Mouse (Mus musculus) liver, embryonic 12.5 days (tissue): ENCODE data around the gene Ackr2. TPM values are rescaled to one million over a fixed set of nuclear protein-coding genes. Genes with fewer than 3 reads are reported as not detected.

Experiments used
- ATAC-seq: fragments of 200-750 bp; cut with Nextera tagmentation; 2 replicates; pipeline ENCODE4 v1.8.0; 2017; ENCODE audit warnings: moderate number of reproducible peaks, mild to moderate bottlenecking, moderate library complexity
- H3K27ac ChIP-seq: fragments of 300-500 bp; sonication (generic); 2 replicates; pipeline ENCODE4 v1.5.1; 2016; ENCODE audit warnings: mild to moderate bottlenecking
- H3K27me3 ChIP-seq: fragments of 300-500 bp; sonication (generic); replicated peaks from 2 replicates; pipeline ENCODE4 v1.6.1; 2016; ENCODE audit warnings: mild to moderate bottlenecking, moderate library complexity
- H3K36me3 ChIP-seq: fragments of 300-500 bp; sonication (generic); 2 replicates; pipeline ENCODE4 v1.6.1; 2016; ENCODE audit warnings: mild to moderate bottlenecking, moderate library complexity
- H3K4me1 ChIP-seq: fragments of 300-500 bp; sonication (generic); 2 replicates; pipeline ENCODE4 v1.6.1; 2016
- H3K4me2 ChIP-seq: fragments of 300-500 bp; sonication (generic); 2 replicates; pipeline ENCODE4 v1.6.1; 2016; ENCODE audit warnings: mild to moderate bottlenecking, moderate library complexity
- H3K4me3 ChIP-seq: fragments of 300-500 bp; sonication (generic); 2 replicates; pipeline ENCODE4 v1.5.1; 2016; ENCODE audit warnings: mild to moderate bottlenecking, moderate library complexity
- H3K9ac ChIP-seq: fragments of 300-500 bp; sonication (generic); 2 replicates; pipeline ENCODE4 v1.6.1; 2016; ENCODE audit warnings: mild to moderate bottlenecking, moderate library complexity
- H3K9me3 ChIP-seq: fragments of 300-500 bp; sonication (generic); replicated peaks from 2 replicates; pipeline ENCODE4 v1.6.1; 2016; ENCODE audit warnings: mild to moderate bottlenecking, moderate library complexity
- WGBS: fragments of 180-500 bp; shearing (Covaris S2); methylation state at CpG from one replicate; pipeline ENCODE4 v1.1.7; 2016; ENCODE audit not compliant: insufficient replicate concordance; 5-methylcytosine and 5-hydroxymethylcytosine counted together
- polyA plus RNA-seq: library from polyadenylated mRNA; unstranded; fragments of >200 nt; fragmentation: Nextera tagmentation; extraction: Ambion mirVana; gene quantifications from 2 replicates; pipeline ENCODE4 v1.2.1, GENCODE M21; 2016

Gene Ackr2
- polyA plus RNA-seq, result 0.16 and 0.19 TPM in 2 replicates

DNA sequence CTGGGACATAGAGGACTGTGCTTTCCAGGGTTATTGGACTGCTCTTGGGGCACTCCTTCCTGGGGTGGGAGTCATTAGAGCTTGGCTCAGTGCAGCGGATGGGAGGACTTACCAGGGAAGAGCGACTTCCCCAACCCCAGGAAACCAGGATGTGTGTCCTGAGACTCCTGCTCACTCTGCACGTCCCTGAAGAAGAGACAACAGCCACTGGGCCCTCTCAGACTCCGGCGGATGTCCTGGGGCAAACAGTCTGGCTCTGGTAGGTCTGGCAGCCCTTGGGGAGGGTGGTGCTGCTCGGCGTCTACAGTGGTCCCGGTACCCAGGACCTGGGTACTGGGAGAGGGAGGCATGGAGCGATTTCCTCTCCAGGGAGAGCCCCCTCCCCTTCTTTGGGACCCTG, at the start of gene Ackr2:
TSS of gene Ackr2 (plus strand) at position 111 of the 400 bp plus-strand sequence.
- Histone ChIP-seq H3K4me1 (no peaks in the 10 kb centered on the region), H3K4me2 (no peak within 1 kb of the TSS), H3K27me3 (no peaks in the 10 kb centered on the region), H3K4me3 (no peak within 1 kb of the TSS), H3K27ac (no peak within 1 kb of the TSS), H3K9me3 (no peaks in the 10 kb centered on the region), H3K9ac (no peak within 1 kb of the TSS), H3K36me3 (no peaks in the 10 kb centered on the region)
- WGBS, result 69% methylated on average over 9 of the region's 9 CpGs
- 0 out of 2 replicates have a peak, but pooled peaks have one; percentile 13 for ATAC-seq

- Histone ChIP-seq H3K9ac (no peak overlapping the region), H3K4me1 (peaks cover 37% of the 10 kb centered on the region), H3K4me2 (no peak overlapping the region), H3K27me3 (no peaks in the 10 kb centered on the region), H3K9me3 (no peaks in the 10 kb centered on the region), H3K27ac (no peak overlapping the region), H3K36me3 (peaks cover 39% of the 10 kb centered on the region), H3K4me3 (no peak overlapping the region)
- WGBS, result 88% methylated on average over 3 of the region's 3 CpGs
- no peak for ATAC-seq
These were observed 43.9 kb upstream of the Ackr2 start for GRCm38 (mm10) chr9:121854246-121854645.

GRCm38 (mm10) chr9:121856649-121857416, 41.3 kb upstream of the Ackr2 start:
- Histone ChIP-seq H3K27ac (peak overlapping the region; percentile 97), H3K36me3 (peaks cover 16% of the 10 kb centered on the region), H3K27me3 (no peaks in the 10 kb centered on the region), H3K4me1 (peaks cover 40% of the 10 kb centered on the region), H3K9me3 (no peaks in the 10 kb centered on the region), H3K4me2 (peak overlapping the region; percentile 93), H3K9ac (peak overlapping the region; percentile 94), H3K4me3 (peak overlapping the region; percentile 88)
- 2% methylated on average over 39 of the region's 39 CpGs for WGBS
- peak; percentile 41 for ATAC-seq

DNA sequence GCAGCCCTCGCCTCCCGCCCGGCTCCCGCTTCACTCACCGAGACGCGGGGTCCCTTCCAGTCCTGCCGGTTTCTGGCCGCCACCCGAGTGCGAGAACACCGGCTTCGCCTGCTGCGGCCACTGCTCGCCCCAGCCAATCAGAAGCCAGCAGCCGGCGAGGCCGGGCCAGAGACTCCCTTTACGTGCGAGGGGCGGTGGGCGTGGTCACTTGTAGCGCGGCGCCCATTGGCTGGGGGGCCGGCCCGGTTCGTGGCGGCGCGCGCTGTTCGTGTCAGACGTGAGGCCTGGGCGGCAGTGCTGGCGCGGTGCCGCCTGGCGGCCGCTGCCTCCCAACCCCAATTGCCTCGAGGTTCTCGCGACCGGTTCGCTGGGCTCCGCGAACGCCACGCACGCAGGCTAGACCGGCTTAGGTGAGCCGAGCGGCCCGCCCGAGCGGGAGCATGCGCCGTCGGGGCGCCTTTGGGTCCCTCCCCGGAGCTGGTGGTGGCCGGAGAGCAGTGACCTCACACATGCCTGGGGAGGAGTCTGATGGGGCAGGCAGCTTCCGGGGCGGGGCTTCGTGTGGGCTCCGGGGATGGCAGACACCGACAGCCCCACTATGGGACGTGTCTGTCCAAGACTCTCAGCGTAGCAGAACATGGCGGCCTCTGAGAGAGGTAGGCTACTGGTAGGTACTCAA, 40.5 kb upstream of the Ackr2 start:
- Histone ChIP-seq H3K27ac (peak overlapping the region; percentile 97), H3K4me2 (peak overlapping the region; percentile 93), H3K4me1 (peaks cover 40% of the 10 kb centered on the region), H3K36me3 (peaks cover 11% of the 10 kb centered on the region; the same call in 1 of the 2 replicates), H3K4me3 (peak overlapping the region; percentile 88), H3K9ac (peak overlapping the region; percentile 94), H3K9me3 (no peaks in the 10 kb centered on the region), H3K27me3 (no peaks in the 10 kb centered on the region)
- ATAC-seq, result peak; percentile 96
- 1% methylated on average over 69 of the region's 70 CpGs for whole genome bisulfite sequencing

DNA sequence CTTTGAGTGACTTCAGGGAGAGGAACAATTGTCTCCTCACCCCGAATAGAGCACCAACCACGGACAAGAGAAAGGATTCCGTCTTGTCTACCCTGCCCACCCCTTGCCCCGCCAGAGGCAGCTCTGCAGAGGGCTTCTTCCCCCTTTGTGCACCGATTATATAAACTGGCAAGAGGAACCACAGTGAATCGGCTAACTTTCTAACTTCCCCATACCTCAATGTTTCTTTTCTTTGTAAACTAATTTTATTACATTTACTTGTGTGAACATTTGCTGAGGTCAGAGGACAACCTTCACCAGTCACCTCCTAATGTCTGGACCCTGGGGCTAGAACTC, 40.0 kb upstream of the Ackr2 start, which contains the start of gene Higd1a:
TSS of gene Higd1a (minus strand) at position 210 of the 336 bp plus-strand sequence.
- no peak; the same call in 1 of the 2 replicates for ATAC-seq
- no peaks in the 10 kb centered on the region for H3K9me3 ChIP-seq

GRCm38 (mm10) chr9:121859345-121859744, 38.8 kb upstream of the Ackr2 start:
- Histone ChIP-seq H3K4me1 (peaks cover 38% of the 10 kb centered on the region), H3K9ac (no peak overlapping the region), H3K36me3 (0 out of 2 replicates have a peak, but pooled peaks cover 3% of the 10 kb centered on the region), H3K4me3 (no peak overlapping the region), H3K27me3 (no peaks in the 10 kb centered on the region), H3K4me2 (no peak overlapping the region), H3K27ac (no peak overlapping the region), H3K9me3 (no peaks in the 10 kb centered on the region)
- no peak for ATAC-seq
- WGBS, result 70% methylated on average over 2 of the region's 2 CpGs

More for the DNA sequence above, 40.0 kb upstream of the Ackr2 start, which contains the start of gene Higd1a:
- WGBS, result 2% methylated on average over 6 of the region's 6 CpGs
- H3K36me3 ChIP-seq, result peaks cover 11% of the 10 kb centered on the region; the same call in 1 of the 2 replicates
- H3K4me1 ChIP-seq, result peaks cover 40% of the 10 kb centered on the region
- H3K4me3 ChIP-seq, result peak within 1 kb of the TSS; percentile 88
- H3K27ac ChIP-seq, result peak within 1 kb of the TSS; percentile 97
- peak within 1 kb of the TSS; percentile 93 for H3K4me2 ChIP-seq
- no peaks in the 10 kb centered on the region for H3K27me3 ChIP-seq
- H3K9ac ChIP-seq, result peak within 1 kb of the TSS; percentile 94

DNA sequence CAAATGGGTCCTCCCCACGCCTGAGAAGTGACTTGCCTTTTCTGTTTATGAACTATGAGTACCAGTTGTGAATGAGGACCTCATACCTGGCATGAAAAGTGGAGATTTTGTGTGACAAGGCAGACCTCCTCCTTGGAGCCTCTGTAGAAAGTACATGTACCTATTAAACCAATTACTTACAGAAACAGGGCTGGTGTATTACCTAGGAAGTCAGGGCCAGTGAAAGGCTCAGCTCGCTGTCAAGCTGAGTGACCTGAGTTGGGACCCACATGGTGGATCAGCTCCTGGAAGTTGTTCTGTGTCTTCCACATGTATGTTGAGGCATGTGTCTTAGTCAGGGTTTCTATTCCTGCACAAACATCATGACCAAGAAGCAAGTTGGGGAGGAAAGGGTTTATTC, 37.2 kb upstream of the Ackr2 start:
- WGBS, result 77% methylated on average over 2 of the region's 2 CpGs
- Histone ChIP-seq H3K27ac (no peak overlapping the region), H3K9ac (no peak overlapping the region), H3K4me1 (peaks cover 22% of the 10 kb centered on the region), H3K36me3 (0 out of 2 replicates have a peak, but pooled peaks cover 3% of the 10 kb centered on the region), H3K9me3 (no peaks in the 10 kb centered on the region), H3K4me2 (no peak overlapping the region), H3K27me3 (no peaks in the 10 kb centered on the region), H3K4me3 (no peak overlapping the region)
- no peak for ATAC-seq

GRCm38 (mm10) chr9:121864837-121865236, 33.3 kb upstream of the Ackr2 start:
- H3K27me3 ChIP-seq, result no peaks in the 10 kb centered on the region
- ATAC-seq, result no peak
- H3K27ac ChIP-seq, result no peak overlapping the region
- WGBS, result 61% methylated on average over 4 of the region's 4 CpGs
- H3K9me3 ChIP-seq, result no peaks in the 10 kb centered on the region
- no peak overlapping the region for H3K4me2 ChIP-seq
- no peak overlapping the region for H3K9ac ChIP-seq
- H3K36me3 ChIP-seq, result no peaks in the 10 kb centered on the region
- no peaks in the 10 kb centered on the region for H3K4me1 ChIP-seq
- no peak overlapping the region for H3K4me3 ChIP-seq

DNA sequence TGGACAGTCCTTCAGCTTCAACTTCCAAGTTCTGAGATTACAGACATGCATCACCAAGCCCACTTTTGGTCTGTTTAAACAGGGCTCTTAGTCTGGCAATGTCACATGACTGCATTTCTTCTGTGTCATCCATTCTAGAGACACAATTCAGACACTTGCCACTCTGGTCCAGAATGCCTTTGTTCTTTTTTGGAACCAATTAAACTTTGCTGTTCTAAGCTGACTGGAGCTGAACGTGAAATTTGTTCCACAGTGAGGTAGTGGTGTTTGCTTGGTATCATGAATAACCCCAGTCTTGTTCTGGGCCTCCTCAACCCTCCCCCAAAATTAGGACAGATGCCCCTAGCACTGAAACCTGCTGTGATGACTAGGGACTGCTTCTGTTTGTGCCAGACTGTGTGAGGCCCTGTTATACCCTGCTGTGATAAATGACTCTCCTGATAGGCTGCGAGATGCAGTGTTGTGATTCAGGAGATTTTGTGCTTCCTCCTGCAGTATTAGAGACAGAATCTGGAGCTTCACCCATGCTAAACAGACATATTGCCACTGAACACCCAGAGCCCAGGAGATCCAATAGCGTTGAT, 32.6 kb upstream of the Ackr2 start:
- ATAC-seq, result no peak
- no peaks in the 10 kb centered on the region for H3K27me3 ChIP-seq
- H3K27ac ChIP-seq, result no peak overlapping the region
- H3K9me3 ChIP-seq, result no peaks in the 10 kb centered on the region
- H3K4me1 ChIP-seq, result no peaks in the 10 kb centered on the region
- H3K4me3 ChIP-seq, result no peak overlapping the region
- no peak overlapping the region for H3K4me2 ChIP-seq
- H3K9ac ChIP-seq, result no peak overlapping the region
- 49% methylated on average over 3 of the region's 3 CpGs for WGBS
- H3K36me3 ChIP-seq, result no peaks in the 10 kb centered on the region

- Histone ChIP-seq H3K4me3 (no peak overlapping the region), H3K27ac (no peak overlapping the region), H3K9ac (no peak overlapping the region), H3K9me3 (no peaks in the 10 kb centered on the region), H3K27me3 (no peaks in the 10 kb centered on the region), H3K36me3 (no peaks in the 10 kb centered on the region), H3K4me2 (no peak overlapping the region), H3K4me1 (no peaks in the 10 kb centered on the region)
- WGBS, result 80% methylated on average over 6 of the region's 6 CpGs
- ATAC-seq, result no peak
These were observed 30.5 kb upstream of the Ackr2 start for GRCm38 (mm10) chr9:121867632-121868031.

DNA sequence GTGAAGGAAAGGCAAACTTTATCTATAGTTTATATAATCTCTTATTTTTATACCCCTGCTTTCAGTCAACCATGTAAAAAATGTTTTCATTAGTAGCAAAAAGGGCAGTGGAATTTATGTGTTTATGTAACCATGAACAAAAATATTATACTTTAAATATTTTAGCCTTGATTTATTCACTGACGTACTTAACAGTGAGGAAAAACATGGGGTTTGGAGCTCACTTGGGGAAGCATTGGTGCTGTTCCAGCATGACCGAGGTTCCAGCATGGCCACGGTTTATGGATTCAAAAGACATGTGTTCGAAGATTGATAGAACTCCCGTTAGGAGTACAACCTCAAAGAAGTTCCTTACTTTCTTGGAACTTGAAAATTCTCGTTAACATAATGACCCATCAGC, 29.9 kb upstream of the Ackr2 start:
- no peak for ATAC-seq
- Histone ChIP-seq H3K36me3 (no peaks in the 10 kb centered on the region), H3K4me3 (no peak overlapping the region), H3K4me2 (no peak overlapping the region), H3K4me1 (no peaks in the 10 kb centered on the region), H3K27me3 (no peaks in the 10 kb centered on the region), H3K9me3 (no peaks in the 10 kb centered on the region), H3K27ac (no peak overlapping the region), H3K9ac (no peak overlapping the region)
- 69% methylated on average over 6 of the region's 6 CpGs for WGBS

GRCm38 (mm10) chr9:121869432-121869831, 28.7 kb upstream of the Ackr2 start:
- Histone ChIP-seq H3K27ac (no peak overlapping the region), H3K4me1 (no peaks in the 10 kb centered on the region), H3K36me3 (no peaks in the 10 kb centered on the region), H3K4me3 (no peak overlapping the region), H3K27me3 (no peaks in the 10 kb centered on the region), H3K9me3 (no peaks in the 10 kb centered on the region), H3K4me2 (no peak overlapping the region), H3K9ac (no peak overlapping the region)
- no peak for ATAC-seq
- 76% methylated on average over 5 of the region's 5 CpGs for WGBS
